Mouse (Mus musculus) forebrain, embryonic 12.5 days (tissue): ENCODE measurements around the gene Slc35c1. TPM values are rescaled to one million over a fixed set of nuclear protein-coding genes. Genes with fewer than 3 reads are reported as not detected.

Experiments used
- ATAC-seq: fragments of 200-750 bp; cut with Nextera tagmentation; 2 replicates; pipeline ENCODE4 v1.8.0; 2017; ENCODE audit warnings: moderate TSS enrichment; ENCODE audit not compliant: low FRiP score
- H3K27ac ChIP-seq: fragments of 300-500 bp; sonication (generic); 2 replicates; pipeline ENCODE4 v1.5.1; 2016; ENCODE audit warnings: mild to moderate bottlenecking
- H3K27me3 ChIP-seq: fragments of 300-500 bp; sonication (generic); 2 replicates; pipeline ENCODE4 v1.6.1; 2016; ENCODE audit warnings: mild to moderate bottlenecking
- H3K36me3 ChIP-seq: fragments of 300-500 bp; sonication (generic); replicated peaks from 2 replicates; pipeline ENCODE4 v1.6.1; 2016; ENCODE audit warnings: mild to moderate bottlenecking
- H3K4me1 ChIP-seq: fragments of 300-500 bp; sonication (generic); 2 replicates; pipeline ENCODE4 v1.6.1; 2016
- H3K4me2 ChIP-seq: fragments of 300-500 bp; sonication (generic); 2 replicates; pipeline ENCODE4 v1.6.1; 2016; ENCODE audit warnings: mild to moderate bottlenecking, moderate library complexity
- H3K4me3 ChIP-seq: fragments of 300-500 bp; sonication (generic); replicated peaks from 2 replicates; pipeline ENCODE4 v1.5.1; 2016; ENCODE audit warnings: mild to moderate bottlenecking
- H3K9ac ChIP-seq: fragments of 300-500 bp; sonication (generic); 2 replicates; pipeline ENCODE4 v1.6.1; 2016; ENCODE audit warnings: mild to moderate bottlenecking
- H3K9me3 ChIP-seq: fragments of 300-500 bp; sonication (generic); 2 replicates; pipeline ENCODE4 v1.6.1; 2016
- WGBS: fragments of 180-500 bp; shearing (Covaris S2); methylation state at CpG from one replicate; pipeline ENCODE4 v1.1.7; 2016; 5-methylcytosine and 5-hydroxymethylcytosine counted together
- polyA plus RNA-seq: library from polyadenylated mRNA; unstranded; fragments of >200 nt; fragmentation: Nextera tagmentation; extraction: Ambion mirVana; gene quantifications from 2 replicates; pipeline ENCODE4 v1.2.1, GENCODE M21; 2016

The Slc35c1 gene
- 9.5 and 10.0 TPM in 2 replicates for polyA plus RNA-seq

DNA sequence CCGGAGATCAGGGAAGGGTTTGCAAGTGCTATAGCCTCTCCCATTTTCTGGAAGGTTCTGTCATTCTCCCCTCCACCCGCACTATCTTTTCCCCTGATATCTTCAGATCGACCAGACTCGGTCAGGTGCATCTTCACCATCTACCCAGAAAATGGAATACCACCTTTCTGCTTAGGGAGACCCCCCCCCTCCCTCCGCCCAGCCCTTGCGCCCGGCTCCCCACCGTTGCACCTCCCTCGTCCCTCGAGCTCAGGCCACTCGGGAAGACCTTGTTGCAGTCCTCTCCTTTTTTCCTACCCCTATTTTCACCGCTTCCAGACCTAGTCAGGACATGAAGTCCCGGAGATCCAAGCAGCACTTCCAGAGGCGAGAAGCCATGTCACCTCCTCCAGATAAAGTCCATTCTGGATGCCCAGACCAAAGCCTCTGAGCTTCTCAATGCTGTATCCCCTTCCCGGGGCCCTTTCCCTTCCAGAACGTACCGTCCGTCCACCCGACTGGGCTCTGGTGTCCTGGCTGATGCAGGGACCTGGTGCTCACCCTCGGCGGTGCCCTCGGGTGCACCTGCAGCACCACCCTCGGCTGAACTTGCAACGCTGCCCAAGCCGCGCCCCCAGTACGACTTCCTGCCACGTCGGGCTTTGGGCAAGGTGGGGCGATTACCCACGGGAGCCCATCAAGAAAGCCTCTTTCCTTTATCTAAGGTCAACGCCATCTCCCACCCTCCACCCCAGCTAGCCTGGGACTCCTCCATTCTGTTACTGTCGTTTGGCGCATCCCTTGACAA lies at the start of gene Slc35c1:
Gene Slc35c1 (minus strand): TSS at position 618 of the 787 bp plus-strand sequence.
- Histone ChIP-seq H3K9me3 (no peaks in the 10 kb centered on the region), H3K36me3 (no peaks in the 10 kb centered on the region), H3K4me2 (peak within 1 kb of the TSS; percentile 74), H3K27ac (no peak within 1 kb of the TSS), H3K4me1 (peaks cover 42% of the 10 kb centered on the region), H3K27me3 (peaks cover 30% of the 10 kb centered on the region), H3K9ac (peak within 1 kb of the TSS; percentile 61), H3K4me3 (peak within 1 kb of the TSS; percentile 75)
- WGBS, result 2% methylated on average over 34 of the region's 34 CpGs
- peak; percentile 30; the same call in 1 of the 2 replicates for ATAC-seq

- no peak for ATAC-seq
- Histone ChIP-seq H3K27me3 (no peaks in the 10 kb centered on the region), H3K4me2 (no peak overlapping the region), H3K4me3 (no peak overlapping the region), H3K9ac (no peak overlapping the region), H3K9me3 (no peaks in the 10 kb centered on the region), H3K4me1 (peaks cover 2% of the 10 kb centered on the region), H3K27ac (no peak overlapping the region), H3K36me3 (no peaks in the 10 kb centered on the region)
- WGBS, result 92% methylated on average over 7 of the region's 7 CpGs
Observed at GRCm38 (mm10) chr2:92505291-92505690, 45.0 kb upstream of the Slc35c1 start.

DNA sequence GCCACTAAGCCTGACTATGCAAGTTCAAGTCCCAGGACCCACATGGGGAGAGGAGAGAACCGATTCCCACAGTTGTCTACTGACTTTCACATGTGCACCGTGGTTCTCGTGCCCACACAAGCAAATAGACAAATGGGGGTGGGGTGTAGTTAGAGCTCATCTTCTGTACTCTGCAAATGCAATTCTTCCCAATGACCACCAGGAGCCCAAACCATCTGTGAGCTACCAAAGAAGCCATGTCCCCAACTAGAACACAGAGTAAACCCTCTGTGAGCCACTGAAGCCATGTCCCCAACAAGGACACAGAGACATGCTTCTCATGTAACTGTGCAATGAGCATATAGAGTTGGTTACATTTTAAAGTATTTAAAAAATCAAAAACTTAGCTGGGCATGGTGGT lies 43.1 kb upstream of the Slc35c1 start:
- no peaks in the 10 kb centered on the region for H3K36me3 ChIP-seq
- H3K27ac ChIP-seq, result no peak overlapping the region
- no peak overlapping the region for H3K9ac ChIP-seq
- H3K27me3 ChIP-seq, result no peaks in the 10 kb centered on the region
- 84% methylated on average over 3 of the region's 3 CpGs for WGBS
- peaks cover 17% of the 10 kb centered on the region for H3K4me1 ChIP-seq
- H3K4me3 ChIP-seq, result no peak overlapping the region
- no peak for ATAC-seq
- H3K9me3 ChIP-seq, result no peaks in the 10 kb centered on the region
- no peak overlapping the region for H3K4me2 ChIP-seq

DNA sequence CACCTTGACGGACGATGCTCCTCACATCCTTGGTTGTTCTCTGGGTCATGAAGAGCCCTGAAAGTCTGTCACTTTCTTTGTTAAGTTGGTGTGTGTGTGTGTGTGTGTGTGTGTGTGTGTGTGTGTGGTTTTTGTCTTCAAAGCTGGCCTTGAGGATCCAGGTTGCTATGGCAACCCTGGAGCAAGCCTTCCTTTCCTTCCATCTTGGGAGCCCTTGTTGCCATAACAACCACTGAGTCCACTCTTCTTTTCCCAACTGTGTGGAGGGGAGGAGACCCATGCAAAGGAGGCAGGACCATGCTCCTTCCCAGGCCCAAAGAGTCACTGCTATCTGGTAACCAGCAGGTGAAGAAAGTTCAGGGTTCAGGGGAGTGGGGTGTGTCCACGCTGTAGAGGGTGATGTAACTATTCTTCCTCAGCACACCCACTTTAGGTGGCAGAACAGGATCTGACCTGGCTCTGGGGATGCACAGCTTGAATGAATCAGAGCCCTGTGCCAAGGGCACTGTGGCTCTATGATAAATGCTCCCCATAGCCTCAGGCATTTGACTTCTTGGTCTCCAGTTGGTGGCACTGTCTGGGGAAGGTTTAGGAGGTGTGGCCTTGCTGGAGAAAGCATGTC lies 39.5 kb upstream of the Slc35c1 start:
- Histone ChIP-seq H3K36me3 (no peaks in the 10 kb centered on the region), H3K9ac (no peak overlapping the region), H3K27me3 (peaks cover 17% of the 10 kb centered on the region; the same call in 1 of the 2 replicates), H3K9me3 (no peaks in the 10 kb centered on the region), H3K4me1 (peaks cover 41% of the 10 kb centered on the region), H3K27ac (0 out of 2 replicates have a peak overlapping the region, but pooled peaks have one; percentile 1), H3K4me3 (no peak overlapping the region), H3K4me2 (no peak overlapping the region)
- WGBS, result 36% methylated on average over 3 of the region's 3 CpGs
- ATAC-seq, result peak; percentile 82

- Histone ChIP-seq H3K9me3 (no peaks in the 10 kb centered on the region), H3K27ac (no peak overlapping the region), H3K4me1 (peaks cover 51% of the 10 kb centered on the region), H3K4me2 (no peak overlapping the region), H3K27me3 (peaks cover 17% of the 10 kb centered on the region; the same call in 1 of the 2 replicates), H3K36me3 (no peaks in the 10 kb centered on the region), H3K4me3 (no peak overlapping the region), H3K9ac (no peak overlapping the region)
- no peak for ATAC-seq
- WGBS, result 64% methylated on average over 5 of the region's 5 CpGs
Observed at GRCm38 (mm10) chr2:92497112-92497511, 36.8 kb upstream of the Slc35c1 start.

DNA sequence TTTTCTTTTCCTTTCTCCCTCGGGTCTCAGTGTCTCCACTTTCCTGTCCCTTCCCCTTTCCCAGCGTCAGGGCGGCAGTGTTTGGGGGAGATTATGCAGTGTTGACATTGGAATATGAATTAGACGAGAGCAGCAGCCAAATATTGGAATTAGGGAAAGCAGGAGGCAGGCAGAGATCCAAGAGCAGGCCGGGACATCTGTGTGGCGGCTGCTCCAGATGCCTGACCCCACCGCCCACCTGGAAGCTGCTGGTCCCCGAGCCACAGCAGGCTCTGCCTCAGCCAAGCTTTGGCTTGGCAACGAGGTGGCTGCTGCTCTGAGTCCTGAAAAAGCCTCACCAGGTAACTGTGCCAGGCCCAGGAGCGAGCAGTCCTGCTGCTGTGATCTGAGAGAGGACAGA lies 36.3 kb upstream of the Slc35c1 start:
- H3K4me3 ChIP-seq, result no peak overlapping the region
- no peaks in the 10 kb centered on the region for H3K36me3 ChIP-seq
- H3K27ac ChIP-seq, result peak overlapping the region; percentile 56
- peaks cover 17% of the 10 kb centered on the region; the same call in 1 of the 2 replicates for H3K27me3 ChIP-seq
- ATAC-seq, result no peak
- no peaks in the 10 kb centered on the region for H3K9me3 ChIP-seq
- WGBS, result 40% methylated on average over 10 of the region's 10 CpGs
- no peak overlapping the region for H3K9ac ChIP-seq
- no peak overlapping the region for H3K4me2 ChIP-seq
- H3K4me1 ChIP-seq, result peaks cover 51% of the 10 kb centered on the region

DNA sequence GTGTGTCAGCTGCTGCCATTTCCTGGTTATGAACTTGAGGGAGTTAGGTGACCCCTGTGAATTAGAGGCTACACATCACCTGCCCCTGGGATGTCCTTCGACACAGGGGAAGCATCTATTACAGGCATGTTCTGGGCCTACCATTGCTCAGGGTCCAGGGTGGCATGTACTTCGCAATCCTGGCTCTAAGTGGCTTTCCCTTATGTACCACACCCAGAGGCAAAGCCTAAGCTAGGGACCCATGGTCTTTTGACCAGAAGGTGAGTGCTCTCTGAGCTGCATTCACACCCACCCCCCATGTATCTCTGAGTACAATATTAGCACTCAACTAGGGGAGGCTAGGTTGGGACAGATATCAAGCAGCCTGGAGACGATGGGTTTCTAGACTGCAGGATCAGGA lies 34.6 kb upstream of the Slc35c1 start:
- peaks cover 45% of the 10 kb centered on the region for H3K4me1 ChIP-seq
- no peak for ATAC-seq
- no peak overlapping the region; the same call in 1 of the 2 replicates for H3K9ac ChIP-seq
- no peaks in the 10 kb centered on the region for H3K9me3 ChIP-seq
- WGBS, result 80% methylated on average over 3 of the region's 3 CpGs
- H3K36me3 ChIP-seq, result no peaks in the 10 kb centered on the region
- H3K27me3 ChIP-seq, result peaks cover 17% of the 10 kb centered on the region; the same call in 1 of the 2 replicates
- no peak overlapping the region for H3K4me3 ChIP-seq
- no peak overlapping the region for H3K27ac ChIP-seq
- no peak overlapping the region for H3K4me2 ChIP-seq

DNA sequence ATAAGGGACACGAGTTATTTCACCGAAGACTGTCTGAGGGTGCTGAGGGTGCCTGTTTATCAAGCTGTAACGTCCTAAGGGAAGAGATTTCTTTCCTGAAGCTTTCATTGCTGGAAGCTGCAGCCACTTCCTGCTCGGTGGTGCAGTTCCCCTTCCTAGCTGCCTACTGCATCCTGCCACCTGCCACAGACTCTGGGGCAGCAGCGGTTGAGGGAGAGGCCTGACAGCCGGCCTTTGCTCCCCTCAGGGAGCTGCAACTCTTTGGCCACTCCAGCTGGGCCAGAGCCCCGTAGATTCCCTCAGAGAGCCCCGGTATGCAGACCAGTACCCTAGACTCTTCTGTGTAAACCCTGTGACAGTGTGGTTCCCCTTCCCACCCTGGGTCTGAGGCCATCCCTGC lies 34.1 kb upstream of the Slc35c1 start:
- H3K4me1 ChIP-seq, result peaks cover 40% of the 10 kb centered on the region
- H3K4me3 ChIP-seq, result no peak overlapping the region
- H3K36me3 ChIP-seq, result no peaks in the 10 kb centered on the region
- no peak overlapping the region; the same call in 1 of the 2 replicates for H3K9ac ChIP-seq
- 43% methylated on average over 8 of the region's 8 CpGs for WGBS
- peaks cover 17% of the 10 kb centered on the region; the same call in 1 of the 2 replicates for H3K27me3 ChIP-seq
- H3K9me3 ChIP-seq, result no peaks in the 10 kb centered on the region
- H3K4me2 ChIP-seq, result no peak overlapping the region
- H3K27ac ChIP-seq, result no peak overlapping the region
- no peak for ATAC-seq

GRCm38 (mm10) chr2:92493656-92494390 lies 33.5 kb upstream of the Slc35c1 start:
- H3K9me3 ChIP-seq, result no peaks in the 10 kb centered on the region
- H3K9ac ChIP-seq, result no peak overlapping the region
- peaks cover 17% of the 10 kb centered on the region; the same call in 1 of the 2 replicates for H3K27me3 ChIP-seq
- no peak overlapping the region for H3K4me2 ChIP-seq
- peaks cover 37% of the 10 kb centered on the region for H3K4me1 ChIP-seq
- no peak overlapping the region for H3K27ac ChIP-seq
- 45% methylated on average over 15 of the region's 15 CpGs for WGBS
- H3K4me3 ChIP-seq, result no peak overlapping the region
- ATAC-seq, result no peak
- H3K36me3 ChIP-seq, result no peaks in the 10 kb centered on the region

DNA sequence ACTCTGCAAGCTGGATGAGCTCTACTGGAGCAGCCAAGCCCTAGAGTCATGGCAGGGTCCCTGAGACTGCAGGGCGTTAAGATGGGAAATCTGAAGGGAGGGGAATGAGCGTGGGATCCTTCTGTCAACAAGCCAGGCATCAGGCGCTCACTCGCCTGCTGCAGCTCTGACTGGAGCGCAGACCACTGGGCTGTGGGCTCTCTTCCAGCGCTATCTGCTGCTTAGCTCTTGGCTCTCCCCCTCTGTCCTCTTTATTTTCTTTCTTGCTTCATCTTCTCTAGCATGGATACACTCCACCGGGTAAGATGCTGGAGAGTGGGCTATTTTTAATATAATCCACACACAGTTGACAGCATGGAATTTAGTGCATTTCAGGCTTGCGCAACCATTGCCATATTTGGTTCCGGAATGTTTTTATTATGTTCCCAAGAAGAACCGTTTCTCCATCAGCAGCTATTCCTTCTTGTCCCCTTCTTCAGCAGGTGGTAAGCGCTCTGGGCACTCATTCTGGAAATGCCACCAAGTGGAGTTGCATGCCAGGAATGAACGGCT lies 31.7 kb upstream of the Slc35c1 start:
- no peak for ATAC-seq
- Histone ChIP-seq H3K4me3 (no peak overlapping the region), H3K9me3 (no peaks in the 10 kb centered on the region), H3K9ac (no peak overlapping the region), H3K4me2 (no peak overlapping the region), H3K27ac (no peak overlapping the region), H3K4me1 (peaks cover 22% of the 10 kb centered on the region), H3K36me3 (no peaks in the 10 kb centered on the region), H3K27me3 (peaks cover 19% of the 10 kb centered on the region; the same call in 1 of the 2 replicates)
- WGBS, result 76% methylated on average over 12 of the region's 12 CpGs

DNA sequence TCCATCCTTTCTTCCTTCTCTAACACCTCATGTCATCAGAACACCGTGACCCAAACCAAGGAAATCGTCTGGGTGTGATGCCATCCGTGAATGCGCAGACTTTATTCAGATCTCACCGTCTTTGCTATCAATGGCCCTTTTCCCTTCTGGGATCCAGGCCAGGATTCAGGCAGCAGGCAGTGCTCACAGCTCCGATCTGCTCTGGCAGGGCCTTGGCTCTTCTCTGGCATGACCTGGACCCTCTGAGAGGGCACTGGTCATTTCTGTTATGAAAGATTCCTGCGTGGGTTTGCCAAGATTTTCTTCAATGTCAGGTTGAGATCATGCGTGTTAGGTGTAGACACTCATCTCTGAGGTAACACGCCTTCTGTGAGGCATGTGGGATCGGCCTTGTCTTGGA lies 30.2 kb upstream of the Slc35c1 start:
- H3K9ac ChIP-seq, result no peak overlapping the region
- H3K27ac ChIP-seq, result no peak overlapping the region
- no peak overlapping the region for H3K4me2 ChIP-seq
- H3K9me3 ChIP-seq, result no peaks in the 10 kb centered on the region
- WGBS, result 89% methylated on average over 10 of the region's 10 CpGs
- H3K4me3 ChIP-seq, result no peak overlapping the region
- H3K27me3 ChIP-seq, result peaks cover 13% of the 10 kb centered on the region
- ATAC-seq, result no peak
- no peaks in the 10 kb centered on the region for H3K36me3 ChIP-seq
- peaks cover 18% of the 10 kb centered on the region for H3K4me1 ChIP-seq

GRCm38 (mm10) chr2:92487791-92488190 lies 27.5 kb upstream of the Slc35c1 start:
- 86% methylated on average over 8 of the region's 8 CpGs for WGBS
- Histone ChIP-seq H3K36me3 (no peaks in the 10 kb centered on the region), H3K4me1 (peaks cover 21% of the 10 kb centered on the region), H3K27me3 (peaks cover 41% of the 10 kb centered on the region), H3K4me2 (no peak overlapping the region), H3K27ac (no peak overlapping the region), H3K9me3 (no peaks in the 10 kb centered on the region), H3K9ac (no peak overlapping the region), H3K4me3 (no peak overlapping the region)
- no peak for ATAC-seq
